Mouse (Mus musculus): ENCODE results near the gene Lmntd2. TPM values are rescaled to one million over a fixed set of nuclear protein-coding genes. Genes with fewer than 3 reads are reported as not detected.
A peak's percentile ranks its signal among the peaks of the same experiment; 100 is the strongest.

The Lmntd2 gene
- polyA plus RNA-seq, 1 experiment from 2014 or later = 0.49 TPM

DNA sequence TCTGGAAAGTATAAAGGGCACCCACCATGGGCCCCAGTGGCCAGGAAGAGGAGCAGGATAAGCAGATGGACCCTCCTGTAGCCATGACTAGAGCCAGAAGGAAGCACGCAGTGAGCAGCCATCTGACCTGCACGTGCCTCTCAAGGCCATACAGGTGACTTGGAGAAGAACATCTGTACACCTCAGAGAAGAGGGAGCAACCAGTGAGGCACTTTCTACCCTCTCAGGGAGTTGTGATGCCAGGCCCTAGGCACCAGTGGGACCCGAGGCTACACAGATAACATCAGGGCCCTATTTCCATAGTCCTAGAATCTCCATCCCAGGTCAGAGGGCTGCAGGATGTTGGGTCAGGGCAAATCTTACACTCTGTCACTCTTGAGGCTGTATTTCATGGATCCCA lies 23.7 kb downstream of the Lmntd2 start:
- DNase-seq (no peak), ATAC-seq (no peak)
- H3K4me2 ChIP-seq (ENCODE audit: low read depth, low read length) = no peak overlapping the region
- no peak overlapping the region for H3K9ac ChIP-seq (replicated peaks)
- no peaks in the 10 kb centered on the region for H3K27me3 ChIP-seq (ENCODE audit: insufficient read depth, low read length)
- H3K4me3 ChIP-seq (ENCODE audit: low read depth, low read length) = no peak overlapping the region
- WGBS (ENCODE audit: insufficient replicate concordance) = 74% methylated on average over 3 of the region's 3 CpGs
- TF ChIP-seq EP300 (IDR thresholded peaks at IDR 0.05; ENCODE audit: low read depth) = no peak
- no peak for TF ChIP-seq CTCF (IDR thresholded peaks at IDR 0.05; ENCODE audit: low read depth)
- no peaks in the 10 kb centered on the region for H3K9me3 ChIP-seq (ENCODE audit: low read length)
- no peak overlapping the region for H3K27ac ChIP-seq (ENCODE audit: low read depth)
- peaks cover 32% of the 10 kb centered on the region for H3K36me3 ChIP-seq (replicated peaks; ENCODE audit: insufficient read depth, low read length)
- peaks cover 24% of the 10 kb centered on the region for H3K4me1 ChIP-seq (ENCODE audit: insufficient read depth)

DNA sequence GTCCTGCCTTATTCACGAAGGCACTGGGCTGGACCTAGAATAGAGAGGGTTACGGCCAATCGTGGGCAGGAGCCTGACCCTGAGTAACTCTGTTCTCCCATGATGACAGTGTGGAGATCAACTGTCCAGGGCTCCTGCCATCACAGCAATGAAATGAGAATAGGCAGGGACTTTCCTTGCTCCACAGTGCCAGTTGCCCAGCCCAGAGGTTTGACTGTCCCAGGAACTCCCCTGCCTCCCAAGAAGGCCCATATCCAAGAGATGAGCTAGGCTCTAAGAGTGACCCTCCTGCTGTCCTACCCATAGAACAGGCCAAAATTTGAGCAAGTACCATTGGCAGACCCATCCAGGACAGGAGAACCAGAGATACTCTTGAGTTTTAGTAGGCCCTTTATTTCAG lies 25.1 kb downstream of the Lmntd2 start:
- no peak overlapping the region for H3K9ac ChIP-seq (replicated peaks)
- no peak overlapping the region for H3K27ac ChIP-seq (ENCODE audit: low read depth)
- no peaks in the 10 kb centered on the region for H3K27me3 ChIP-seq (ENCODE audit: insufficient read depth, low read length)
- no peak for TF ChIP-seq EP300 (IDR thresholded peaks at IDR 0.05; ENCODE audit: low read depth)
- TF ChIP-seq CTCF (IDR thresholded peaks at IDR 0.05; ENCODE audit: low read depth) = no peak
- ATAC-seq = no peak
- DNase-seq = no peak
- no peak overlapping the region for H3K4me3 ChIP-seq (ENCODE audit: low read depth, low read length)
- H3K4me2 ChIP-seq (ENCODE audit: low read depth, low read length) = no peak overlapping the region
- 89% methylated on average over 3 of the region's 3 CpGs for WGBS (ENCODE audit: insufficient replicate concordance)
- peaks cover 13% of the 10 kb centered on the region for H3K4me1 ChIP-seq (ENCODE audit: insufficient read depth)
- no peaks in the 10 kb centered on the region for H3K9me3 ChIP-seq (ENCODE audit: low read length)
- H3K36me3 ChIP-seq (replicated peaks; ENCODE audit: insufficient read depth, low read length) = peaks cover 32% of the 10 kb centered on the region

DNA sequence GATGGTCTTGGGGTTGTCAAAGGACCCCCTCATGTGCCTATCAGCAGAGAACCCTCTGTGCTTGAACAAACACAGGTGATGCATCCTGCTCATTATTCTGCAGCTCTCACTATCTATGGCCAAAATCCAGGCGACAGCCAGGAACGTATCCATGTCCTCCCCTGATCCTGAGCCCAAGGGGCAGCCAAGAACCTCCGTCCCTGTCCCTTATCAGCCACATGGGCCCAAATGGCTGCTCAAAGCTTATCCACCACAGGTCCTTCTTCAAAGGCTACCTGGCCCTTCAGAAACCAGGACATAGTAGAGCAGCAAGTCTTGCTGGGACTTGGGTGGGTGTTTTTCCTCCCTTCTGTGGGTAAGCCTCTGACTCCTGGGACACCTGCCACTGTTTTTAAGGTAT lies 25.7 kb downstream of the Lmntd2 start:
- WGBS (ENCODE audit: insufficient replicate concordance) = 69% methylated on average over 3 of the region's 3 CpGs
- H3K9me3 ChIP-seq (ENCODE audit: low read length) = no peaks in the 10 kb centered on the region
- H3K9ac ChIP-seq (replicated peaks) = no peak overlapping the region
- peaks cover 32% of the 10 kb centered on the region for H3K36me3 ChIP-seq (replicated peaks; ENCODE audit: insufficient read depth, low read length)
- ATAC-seq (no peak), DNase-seq (no peak)
- no peak for TF ChIP-seq EP300 (IDR thresholded peaks at IDR 0.05; ENCODE audit: low read depth)
- no peak for TF ChIP-seq CTCF (IDR thresholded peaks at IDR 0.05; ENCODE audit: low read depth)
- H3K27me3 ChIP-seq (ENCODE audit: insufficient read depth, low read length) = no peaks in the 10 kb centered on the region
- H3K27ac ChIP-seq (ENCODE audit: low read depth) = no peak overlapping the region
- peaks cover 12% of the 10 kb centered on the region for H3K4me1 ChIP-seq (ENCODE audit: insufficient read depth)
- H3K4me2 ChIP-seq (ENCODE audit: low read depth, low read length) = no peak overlapping the region
- no peak overlapping the region for H3K4me3 ChIP-seq (ENCODE audit: low read depth, low read length)

DNA sequence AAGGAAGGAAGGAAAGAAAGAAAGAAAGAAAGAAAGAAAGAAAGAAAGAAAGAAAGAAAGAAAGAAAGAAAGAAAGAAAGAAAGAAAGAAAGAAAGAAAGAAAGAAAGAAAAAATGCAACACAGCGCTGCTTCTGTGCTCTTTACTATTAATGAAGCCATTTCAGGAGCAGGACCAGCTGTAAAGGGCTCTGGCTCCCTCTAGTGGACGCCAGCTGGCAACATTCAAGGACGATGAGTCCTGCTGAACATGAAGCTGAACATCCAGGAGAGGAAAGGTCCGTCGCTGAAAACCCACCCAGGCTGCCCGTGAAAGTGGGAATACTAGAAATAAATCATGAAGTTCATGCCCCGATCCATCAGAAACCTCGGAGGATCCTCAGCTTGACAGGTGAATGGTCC lies 37.7 kb downstream of the Lmntd2 start:
- DNase-seq (peak; percentile 91), ATAC-seq (no peak)
- no peak for TF ChIP-seq EP300 (IDR thresholded peaks at IDR 0.05; ENCODE audit: low read depth)
- TF ChIP-seq CTCF (IDR thresholded peaks at IDR 0.05; ENCODE audit: low read depth) = peak; percentile 98
- H3K36me3 ChIP-seq (replicated peaks; ENCODE audit: insufficient read depth, low read length) = no peaks in the 10 kb centered on the region
- H3K4me2 ChIP-seq (ENCODE audit: low read depth, low read length) = no peak overlapping the region
- under 1% methylated on average over 8 of the region's 8 CpGs for WGBS (ENCODE audit: insufficient replicate concordance)
- H3K9ac ChIP-seq (replicated peaks) = no peak overlapping the region
- no peaks in the 10 kb centered on the region for H3K9me3 ChIP-seq (ENCODE audit: low read length)
- no peak overlapping the region for H3K27ac ChIP-seq (ENCODE audit: low read depth)
- 0 out of 2 replicates have a peak, but pooled peaks cover 2% of the 10 kb centered on the region for H3K27me3 ChIP-seq (ENCODE audit: insufficient read depth, low read length)
- H3K4me1 ChIP-seq (ENCODE audit: insufficient read depth) = peaks cover 14% of the 10 kb centered on the region
- H3K4me3 ChIP-seq (ENCODE audit: low read depth, low read length) = no peak overlapping the region

DNA sequence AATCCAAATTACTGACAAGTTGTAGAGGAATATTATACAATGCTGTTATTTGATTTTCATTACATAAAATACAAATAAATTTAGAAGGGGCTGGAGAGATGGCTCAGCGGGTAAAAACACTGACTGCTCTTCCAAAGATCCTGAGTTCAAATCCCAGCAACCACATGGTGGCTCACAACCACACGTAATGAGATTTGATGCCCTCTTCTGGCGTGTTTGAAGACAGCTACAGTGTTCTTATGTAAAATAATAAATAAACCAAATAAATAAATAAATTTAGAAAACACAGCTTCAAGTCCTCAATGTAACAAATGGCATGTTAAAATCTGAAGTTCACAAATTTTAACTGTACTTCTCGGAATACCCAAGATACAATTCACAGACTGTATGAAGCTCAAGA lies 38.8 kb downstream of the Lmntd2 start:
- H3K27ac ChIP-seq (ENCODE audit: low read depth) = no peak overlapping the region
- TF ChIP-seq CTCF (IDR thresholded peaks at IDR 0.05; ENCODE audit: low read depth) = 0 out of 2 replicates have a peak, but pooled peaks have one; percentile 15
- TF ChIP-seq EP300 (IDR thresholded peaks at IDR 0.05; ENCODE audit: low read depth) = no peak
- no peaks in the 10 kb centered on the region for H3K36me3 ChIP-seq (replicated peaks; ENCODE audit: insufficient read depth, low read length)
- H3K9ac ChIP-seq (replicated peaks) = no peak overlapping the region
- 76% methylated on average over 4 of the region's 4 CpGs for WGBS (ENCODE audit: insufficient replicate concordance)
- H3K4me3 ChIP-seq (ENCODE audit: low read depth, low read length) = no peak overlapping the region
- H3K9me3 ChIP-seq (ENCODE audit: low read length) = no peaks in the 10 kb centered on the region
- peaks cover 23% of the 10 kb centered on the region for H3K4me1 ChIP-seq (ENCODE audit: insufficient read depth)
- ATAC-seq (no peak), DNase-seq (no peak)
- H3K4me2 ChIP-seq (ENCODE audit: low read depth, low read length) = no peak overlapping the region
- H3K27me3 ChIP-seq (ENCODE audit: insufficient read depth, low read length) = 0 out of 2 replicates have a peak, but pooled peaks cover 2% of the 10 kb centered on the region

DNA sequence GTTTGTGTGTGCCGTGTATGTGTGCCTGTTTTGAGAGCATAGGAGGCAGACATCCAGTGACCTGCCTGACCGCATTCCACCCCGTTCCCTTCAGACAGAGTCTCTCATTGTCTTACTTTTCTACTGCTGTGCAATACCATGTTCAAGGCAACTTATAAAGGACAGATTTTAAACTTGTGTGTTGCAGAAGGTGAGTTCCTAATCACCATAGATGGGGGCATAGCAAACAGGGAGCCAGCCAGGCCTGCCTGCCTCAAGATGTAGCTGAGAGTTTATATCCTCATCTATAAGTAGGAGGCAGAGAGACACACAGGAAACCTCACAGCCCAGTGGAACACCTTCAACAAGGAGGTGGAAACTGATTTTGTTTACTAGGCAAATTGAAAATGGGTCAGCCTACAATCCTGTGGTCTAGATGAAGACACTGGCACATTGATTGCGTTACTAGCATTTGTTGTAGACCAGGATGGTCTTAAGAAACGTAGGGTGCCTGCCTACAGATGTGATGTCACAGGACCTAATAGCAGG lies 40.5 kb downstream of the Lmntd2 start:
- 74% methylated on average over 5 of the region's 5 CpGs for WGBS (ENCODE audit: insufficient replicate concordance)
- H3K27me3 ChIP-seq (ENCODE audit: insufficient read depth, low read length) = 0 out of 2 replicates have a peak, but pooled peaks cover 2% of the 10 kb centered on the region
- peak overlapping the region; percentile 94 for H3K27ac ChIP-seq (ENCODE audit: low read depth)
- H3K4me2 ChIP-seq (ENCODE audit: low read depth, low read length) = peak overlapping the region; percentile 94
- DNase-seq (no peak), ATAC-seq (no peak)
- peaks cover 39% of the 10 kb centered on the region for H3K4me1 ChIP-seq (ENCODE audit: insufficient read depth)
- H3K4me3 ChIP-seq (ENCODE audit: low read depth, low read length) = peak overlapping the region; percentile 68; the same call in 1 of the 2 replicates
- TF ChIP-seq CTCF (IDR thresholded peaks at IDR 0.05; ENCODE audit: low read depth) (no peak), EP300 (IDR thresholded peaks at IDR 0.05; ENCODE audit: low read depth) (no peak)
- no peaks in the 10 kb centered on the region for H3K9me3 ChIP-seq (ENCODE audit: low read length)
- no peaks in the 10 kb centered on the region for H3K36me3 ChIP-seq (replicated peaks; ENCODE audit: insufficient read depth, low read length)
- H3K9ac ChIP-seq (replicated peaks) = peak overlapping the region; percentile 75; the same call in 1 of the 2 replicates

All from liver, postnatal 0 days (tissue).